Mouse (Mus musculus): ENCODE measurements at regions not wholly inside any gene's neighbourhood (a gene's known extent, or its start where the extent isn't known, plus 50 kb on each side); places are given as distances from the start of the nearest gene placed in this dataset.

- H3K9ac ChIP-seq (ENCODE audit: insufficient read depth, low read depth): no peak overlapping the region
- DNase-seq (ENCODE audit: extremely low read depth): no peak
- H3K27me3 ChIP-seq (replicated peaks): peaks cover 16% of the 10 kb centered on the region
- dilution Hi-C loops (cut with MboI; ENCODE audit: extremely low pct_ligation_motif_present, extremely low pct_unique_long_range_greater_than_20kb, low sequenced_read_pairs): no loop called here
- no peak overlapping the region for H3K27ac ChIP-seq (ENCODE audit: insufficient read depth, low read depth)
- TF ChIP-seq ELF1 (IDR thresholded peaks at IDR 0.05; ENCODE audit: low read depth, low read length) (no peak), ZMIZ1 (IDR thresholded peaks at IDR 0.05; ENCODE audit: low read depth, low read length) (no peak), POLR2AphosphoS2 (IDR thresholded peaks at IDR 0.05; ENCODE audit: low read depth, low read length) (no peak), ZNF384 (IDR thresholded peaks at IDR 0.05; ENCODE audit: low read depth, low read length) (no peak), CHD1 (IDR thresholded peaks at IDR 0.05; ENCODE audit: low read depth, low read length) (no peak), BHLHE40 (IDR thresholded peaks at IDR 0.05; ENCODE audit: low read depth, low read length) (no peak), UBTF (IDR thresholded peaks at IDR 0.05; ENCODE audit: low read depth, low read length) (no peak), USF2 (conservative IDR thresholded peaks at IDR 0.05; ENCODE audit: low read depth, low read length) (no peak), EP300 (IDR thresholded peaks at IDR 0.05; ENCODE audit: low read length) (no peak), MEF2A (IDR thresholded peaks at IDR 0.05; ENCODE audit: borderline replicate concordance, low read depth, low read length) (no peak)
- H3K9me3 ChIP-seq (replicated peaks; ENCODE audit: low read length): peaks cover 5% of the 10 kb centered on the region
- H3K79me2 ChIP-seq (replicated peaks; ENCODE audit: control insufficient read depth, extremely low read depth, insufficient read depth, poor library complexity, severe bottlenecking): no peaks in the 10 kb centered on the region
- H3K4me2 ChIP-seq (ENCODE audit: insufficient read depth, low read depth, poor library complexity, severe bottlenecking): no peak overlapping the region
- no peak overlapping the region for H3K4me3 ChIP-seq (replicated peaks in 1 of 3; ENCODE audit: low read depth in 2 of 3, low read length in 2 of 3, poor library complexity in 1 of 3)
- no peaks in the 10 kb centered on the region for H3K36me3 ChIP-seq (replicated peaks in 1 of 2; ENCODE audit: control insufficient read depth in 1 of 2, insufficient read depth in 1 of 2, low read length in 1 of 2)
- in situ Hi-C loops (cut with MboI; ENCODE audit: low pct_ligation_motif_present, low pct_unique_long_range_greater_than_20kb, low sequenced_read_pairs): no loop called here
- H3K4me1 ChIP-seq (ENCODE audit: control insufficient read depth in 1 of 2, insufficient read depth in 2 of 2): no peaks in the 10 kb centered on the region
These were observed 529.9 kb upstream of the Adam5 start for GRCm38 (mm10) chr8:25353822-25354770.

DNA sequence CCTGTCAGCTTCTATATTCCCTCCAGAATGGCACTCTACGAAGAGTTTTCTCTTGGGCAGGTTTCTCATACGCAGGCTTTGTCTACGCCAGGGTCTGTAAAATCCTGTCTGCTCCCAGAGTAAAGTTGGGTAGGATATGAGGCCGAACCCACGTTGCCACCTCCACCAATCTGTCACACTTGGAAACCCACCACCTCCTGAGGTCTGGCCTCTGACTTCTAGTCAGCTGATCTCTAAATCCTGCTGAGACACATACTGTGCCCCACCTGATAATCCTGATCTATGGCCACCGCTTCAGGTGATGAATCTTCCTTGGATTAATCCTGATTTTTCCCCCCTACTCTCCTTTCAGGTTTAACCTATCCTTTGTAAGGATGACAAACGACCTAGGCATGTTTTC lies 529.2 kb upstream of the Adam5 start:
- Histone ChIP-seq H3K27me3 (replicated peaks) (peaks cover 17% of the 10 kb centered on the region), H3K9me3 (replicated peaks; ENCODE audit: low read length) (peaks cover 6% of the 10 kb centered on the region), H3K9ac (ENCODE audit: insufficient read depth, low read depth) (no peak overlapping the region), H3K4me3 (replicated peaks in 1 of 3; ENCODE audit: low read depth in 2 of 3, low read length in 2 of 3, poor library complexity in 1 of 3) (no peak overlapping the region), H3K36me3 (replicated peaks in 1 of 2; ENCODE audit: control insufficient read depth in 1 of 2, insufficient read depth in 1 of 2, low read length in 1 of 2) (no peaks in the 10 kb centered on the region), H3K4me1 (ENCODE audit: control insufficient read depth in 1 of 2, insufficient read depth in 2 of 2) (no peaks in the 10 kb centered on the region), H3K4me2 (ENCODE audit: insufficient read depth, low read depth, poor library complexity, severe bottlenecking) (no peak overlapping the region), H3K27ac (ENCODE audit: insufficient read depth, low read depth) (no peak overlapping the region), H3K79me2 (replicated peaks; ENCODE audit: control insufficient read depth, extremely low read depth, insufficient read depth, poor library complexity, severe bottlenecking) (no peaks in the 10 kb centered on the region)
- dilution Hi-C loops (cut with MboI; ENCODE audit: extremely low pct_ligation_motif_present, extremely low pct_unique_long_range_greater_than_20kb, low sequenced_read_pairs): no loop called here
- DNase-seq (ENCODE audit: extremely low read depth): no peak
- in situ Hi-C loops (cut with MboI; ENCODE audit: low pct_ligation_motif_present, low pct_unique_long_range_greater_than_20kb, low sequenced_read_pairs): no loop called here
- no peak for TF ChIP-seq MEF2A (IDR thresholded peaks at IDR 0.05; ENCODE audit: borderline replicate concordance, low read depth, low read length)
- TF ChIP-seq ZMIZ1 (IDR thresholded peaks at IDR 0.05; ENCODE audit: low read depth, low read length): no peak

DNA sequence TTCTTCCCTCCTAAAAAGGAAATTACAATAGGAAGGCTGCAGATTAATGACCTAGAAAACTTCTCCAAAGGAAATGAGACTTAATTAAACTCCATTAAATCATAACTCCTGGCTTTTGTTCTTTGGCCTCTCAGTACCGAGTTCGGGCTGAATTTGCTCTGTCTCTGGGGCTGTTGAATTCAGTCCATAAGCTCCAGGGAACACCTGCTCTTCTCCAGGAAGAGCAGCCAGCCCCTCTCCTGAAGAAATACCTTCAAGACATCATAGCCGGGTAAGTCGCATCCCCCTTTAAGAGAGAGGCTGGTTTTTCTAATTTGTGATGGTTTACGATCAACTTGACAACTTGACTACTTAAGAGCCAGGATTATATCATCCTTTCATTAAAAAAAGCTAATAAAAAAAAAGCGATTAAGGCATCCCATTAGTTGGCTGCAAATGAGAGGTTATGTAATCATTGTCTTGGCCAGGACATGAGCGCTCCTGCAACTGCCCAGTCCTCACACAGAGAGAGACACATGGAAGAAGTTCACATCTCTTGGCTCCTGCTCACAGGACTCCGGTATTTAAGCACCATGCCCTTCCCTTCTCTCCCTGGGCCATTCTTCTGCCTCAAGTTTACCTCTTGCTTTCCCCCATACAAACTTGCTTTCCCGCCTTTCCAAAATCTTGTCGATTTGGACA lies 524.0 kb upstream of the Adam5 start:
- peaks cover 7% of the 10 kb centered on the region for H3K9me3 ChIP-seq (replicated peaks; ENCODE audit: low read length)

More for the DNA sequence above, 524.0 kb upstream of the Adam5 start:
- Histone ChIP-seq H3K36me3 (replicated peaks in 1 of 2; ENCODE audit: control insufficient read depth in 1 of 2, insufficient read depth in 1 of 2, low read length in 1 of 2) (no peaks in the 10 kb centered on the region), H3K4me1 (ENCODE audit: control insufficient read depth in 1 of 2, insufficient read depth in 2 of 2) (no peaks in the 10 kb centered on the region), H3K4me3 (replicated peaks in 1 of 3; ENCODE audit: low read depth in 2 of 3, low read length in 2 of 3, poor library complexity in 1 of 3) (no peak overlapping the region), H3K4me2 (ENCODE audit: insufficient read depth, low read depth, poor library complexity, severe bottlenecking) (no peak overlapping the region), H3K9ac (ENCODE audit: insufficient read depth, low read depth) (no peak overlapping the region), H3K79me2 (replicated peaks; ENCODE audit: control insufficient read depth, extremely low read depth, insufficient read depth, poor library complexity, severe bottlenecking) (no peaks in the 10 kb centered on the region), H3K27ac (ENCODE audit: insufficient read depth, low read depth) (no peak overlapping the region), H3K27me3 (replicated peaks) (peaks cover 4% of the 10 kb centered on the region)
- dilution Hi-C loops (cut with MboI; ENCODE audit: extremely low pct_ligation_motif_present, extremely low pct_unique_long_range_greater_than_20kb, low sequenced_read_pairs): no loop called here
- TF ChIP-seq HCFC1 (IDR thresholded peaks at IDR 0.05; ENCODE audit: low read depth, low read length): no peak
- no peak for TF ChIP-seq KAT2A (IDR thresholded peaks at IDR 0.05; ENCODE audit: insufficient replicate concordance, low read length)
- no peak for TF ChIP-seq BHLHE40 (IDR thresholded peaks at IDR 0.05; ENCODE audit: low read depth, low read length)
- TF ChIP-seq ZC3H11A (IDR thresholded peaks at IDR 0.05; ENCODE audit: low read depth, low read length): no peak
- TF ChIP-seq ETS1 (conservative IDR thresholded peaks at IDR 0.05; ENCODE audit: low read depth, low read length): no peak
- in situ Hi-C loops (cut with MboI; ENCODE audit: low pct_ligation_motif_present, low pct_unique_long_range_greater_than_20kb, low sequenced_read_pairs): no loop called here
- no peak for DNase-seq (ENCODE audit: extremely low read depth)
